Mouse (Mus musculus) erythroblast, adult 5-6 weeks (primary cell): ENCODE results near the gene Mettl25. TPM values are rescaled to one million over a fixed set of nuclear protein-coding genes. Genes with fewer than 3 reads are reported as not detected.

Experiments
- ATAC-seq: replicated peaks from 2 replicates; pipeline ENCODE4 v1.8.0; 2016; ENCODE audit warnings: moderate number of reproducible peaks, mild to moderate bottlenecking, moderate TSS enrichment, inconsistent platforms; ENCODE audit not compliant: poor library complexity, low FRiP score, severe bottlenecking
- total RNA-seq, 2 experiments: library from RNA; stranded (forward) in 1 of 2; stranded (reverse) in 1 of 2; fragments of 150-400 nt in 1 of 2; fragments of 200-764, 138-1000 nt in 1 of 2; gene quantifications; 2 replicates each; pipeline versions ENCODE4 v1.2.3 to v1.2.4; 2015 to 2017; ENCODE audit warnings: low replicate concordance in 2 of 2

Gene Mettl25
- total RNA-seq, 2 experiments from 2014 or later: 0.09 to 3.8 TPM

GRCm38 (mm10) chr10:105760046-105760445 is 81.1 kb downstream of the Mettl25 start:
- no peak for ATAC-seq

DNA sequence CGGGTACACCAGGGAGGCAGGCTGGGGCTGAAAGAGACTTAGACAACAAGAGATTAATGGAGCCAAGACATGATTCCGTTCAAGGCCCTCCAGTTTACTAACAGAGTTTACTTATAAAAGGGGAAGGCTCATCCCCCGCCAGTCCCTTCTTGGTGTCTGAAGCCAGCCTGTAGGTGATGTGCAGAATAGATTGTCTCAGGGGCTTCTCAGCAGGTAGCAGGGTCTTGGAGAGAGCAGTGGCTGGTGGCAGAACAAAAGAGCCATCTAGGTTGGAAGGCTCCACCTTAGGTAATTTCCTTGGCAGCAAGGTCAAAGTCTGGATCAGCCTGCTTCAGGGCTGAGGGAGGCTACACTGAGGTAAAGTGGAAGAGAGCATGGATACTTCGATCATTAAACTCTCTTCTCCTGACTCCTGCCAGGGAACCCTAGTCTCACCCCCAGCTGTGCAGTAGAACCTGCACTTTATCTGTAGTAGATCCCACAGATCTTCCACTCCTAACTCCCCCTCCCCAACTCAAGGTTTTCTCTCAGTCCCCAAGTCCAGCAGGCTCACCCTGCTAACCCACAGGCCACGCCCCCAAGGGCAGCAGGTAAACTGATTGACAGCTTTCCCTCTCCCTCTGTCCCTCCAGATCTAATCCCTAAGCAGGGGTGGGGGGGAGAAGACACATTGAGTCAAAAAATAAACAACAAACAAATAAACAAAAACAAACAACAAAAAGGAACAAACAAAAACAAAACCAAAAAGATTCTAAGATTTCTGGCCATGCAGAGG is 87.2 kb downstream of the Mettl25 start:
- no peak for ATAC-seq

DNA sequence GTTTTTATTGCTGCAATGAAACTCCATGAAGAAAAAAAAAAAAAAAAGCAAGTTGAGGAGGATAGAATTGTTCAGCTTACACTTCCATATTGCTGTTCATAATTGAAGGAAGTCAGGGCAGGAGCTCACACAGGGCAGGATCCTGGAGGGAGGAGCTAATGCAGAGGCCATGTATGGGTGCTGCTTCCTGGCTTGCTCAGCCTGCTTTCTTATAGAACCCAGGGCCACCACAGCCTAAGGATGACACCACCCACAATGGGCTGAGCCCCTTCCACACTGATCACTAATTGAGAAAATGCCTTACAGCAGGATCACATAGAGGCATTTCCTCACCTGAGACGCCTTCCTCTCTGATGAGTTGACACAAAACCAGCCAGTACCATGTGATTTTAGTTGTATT is 95.2 kb downstream of the Mettl25 start:
- ATAC-seq: no peak

- ATAC-seq: no peak
Observed at GRCm38 (mm10) chr10:105741736-105742135, 99.4 kb downstream of the Mettl25 start.

- no peak for ATAC-seq
Observed at GRCm38 (mm10) chr10:105738942-105739341, 102.2 kb downstream of the Mettl25 start.

- ATAC-seq: no peak
Observed at GRCm38 (mm10) chr10:105727798-105728197, 113.4 kb downstream of the Mettl25 start.

- ATAC-seq: no peak
Observed at GRCm38 (mm10) chr10:105727353-105727752, 113.8 kb downstream of the Mettl25 start.

GRCm38 (mm10) chr10:105714844-105715243 is 126.3 kb downstream of the Mettl25 start:
- ATAC-seq: no peak

GRCm38 (mm10) chr10:105714366-105714765 is 126.8 kb downstream of the Mettl25 start:
- no peak for ATAC-seq

DNA sequence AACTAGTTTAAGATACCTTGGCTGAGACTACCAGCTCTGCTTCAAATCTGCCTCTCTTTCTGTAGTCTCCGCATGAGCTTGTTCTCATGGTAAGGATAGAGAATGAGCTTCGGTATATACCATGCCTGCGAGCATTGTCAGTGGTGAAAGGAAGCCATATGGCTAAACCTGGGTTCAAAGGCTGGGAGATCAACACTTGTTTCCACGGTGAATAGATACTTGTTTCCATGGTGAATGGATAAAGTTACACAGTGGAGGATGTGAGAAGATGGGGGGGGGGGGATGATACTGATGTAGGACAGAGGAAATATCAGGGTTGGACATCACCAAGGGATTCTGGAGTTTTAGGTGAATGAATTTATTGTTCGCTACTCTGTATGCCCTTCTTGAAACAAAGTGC is 128.0 kb downstream of the Mettl25 start:
- ATAC-seq: no peak

Other genes with a start within 250 kb of the Mettl25 start
- 5.2 and 15.0 TPM in 2 replicates for gene Ccdc59, start 313 bp downstream of the Mettl25 start, total RNA-seq (2015; ENCODE audit: low replicate concordance)
- 10.6 and 12.1 TPM in 2 replicates for gene Ccdc59, start 313 bp downstream of the Mettl25 start, total RNA-seq (2017; ENCODE audit: low replicate concordance)